Mouse (Mus musculus) MEL (cell line): Measurements from ENCODE around the gene Stpg2.

Experiments
- CHD2 ChIP-seq: IDR thresholded peaks from 2 replicates; pipeline ENCODE4 v1.6.1; 2011; ENCODE audit warnings: low read length, improper control_type of control experiment
- CTCF ChIP-seq, 3 experiments: IDR thresholded peaks in 2 of 3; conservative IDR thresholded peaks in 1 of 3; 2 replicates each; pipeline ENCODE4 v1.5.1; 2011 to 2012; ENCODE audit warnings: low read length in 3 of 3, low read depth in 2 of 3, mild to moderate bottlenecking in 2 of 3, improper control_type of control experiment in 1 of 3, inconsistent platforms in 1 of 3, mixed read lengths in 1 of 3, moderate library complexity in 1 of 3; ENCODE audit not compliant: control insufficient read depth in 1 of 3, insufficient read depth in 1 of 3, poor library complexity in 1 of 3, severe bottlenecking in 1 of 3
- GABPA ChIP-seq: IDR thresholded peaks from 2 replicates; pipeline ENCODE4 v1.6.1; 2012; ENCODE audit warnings: low read depth, mild to moderate bottlenecking, inconsistent platforms, low read length, improper control_type of control experiment, moderate library complexity
- HCFC1 ChIP-seq: IDR thresholded peaks from 2 replicates; pipeline ENCODE4 v1.6.1; 2012; ENCODE audit warnings: low read depth, mild to moderate bottlenecking, inconsistent platforms, low read length, improper control_type of control experiment, moderate library complexity
- MYC ChIP-seq: IDR thresholded peaks from 2 replicates; pipeline ENCODE4 v1.6.1; 2011; ENCODE audit warnings: low read depth, mild to moderate bottlenecking, low read length, improper control_type of control experiment, moderate library complexity
- NRF1 ChIP-seq: IDR thresholded peaks from 2 replicates; pipeline ENCODE4 v1.6.1; 2014; ENCODE audit warnings: low read depth, mild to moderate bottlenecking, inconsistent platforms, low read length, improper control_type of control experiment, moderate library complexity; ENCODE audit not compliant: poor library complexity, insufficient read depth, severe bottlenecking
- ZNF384 ChIP-seq: IDR thresholded peaks from 2 replicates; pipeline ENCODE4 v1.6.1; 2012; ENCODE audit warnings: low read depth, mild to moderate bottlenecking, inconsistent platforms, low read length, improper control_type of control experiment

DNA sequence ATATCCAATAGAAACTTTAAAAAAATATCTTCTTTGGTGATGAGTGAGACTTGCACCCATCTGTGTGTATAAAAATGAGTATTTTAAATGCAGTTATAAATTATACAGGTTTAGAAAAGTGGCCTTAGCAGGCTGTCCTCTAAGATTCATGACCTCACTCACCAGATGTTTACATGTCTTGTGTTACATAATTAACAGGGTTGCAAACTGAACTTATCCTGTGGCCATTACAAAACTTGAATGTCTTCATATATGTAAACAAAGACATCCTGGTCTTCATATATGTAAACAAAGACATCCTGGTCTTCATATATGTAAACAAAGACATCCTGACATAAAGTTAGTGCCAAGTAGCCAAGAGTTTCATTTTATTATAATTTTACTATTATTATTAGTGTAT, 375.8 kb downstream of the Stpg2 start:
- no peak for TF ChIP-seq CHD2
- no peak for TF ChIP-seq CTCF (IDR thresholded peaks at IDR 0.05 in 2 of 3, conservative IDR thresholded peaks at IDR 0.05 in 1 of 3; ENCODE audit: control insufficient read depth in 1 of 3, insufficient read depth in 1 of 3, low read depth in 2 of 3, low read length in 3 of 3, poor library complexity in 1 of 3, severe bottlenecking in 1 of 3)
- TF ChIP-seq MYC: no peak
- no peak for TF ChIP-seq NRF1
- TF ChIP-seq ZNF384: no peak
- TF ChIP-seq HCFC1: no peak
- TF ChIP-seq GABPA: no peak
